Mouse (Mus musculus): ENCODE results near the gene Dhdds. TPM values are rescaled to one million over a fixed set of nuclear protein-coding genes. Genes with fewer than 3 reads are reported as not detected.

Dhdds gene
- polyA plus RNA-seq, 1 experiment from 2014 or later, result 23.1 TPM

DNA sequence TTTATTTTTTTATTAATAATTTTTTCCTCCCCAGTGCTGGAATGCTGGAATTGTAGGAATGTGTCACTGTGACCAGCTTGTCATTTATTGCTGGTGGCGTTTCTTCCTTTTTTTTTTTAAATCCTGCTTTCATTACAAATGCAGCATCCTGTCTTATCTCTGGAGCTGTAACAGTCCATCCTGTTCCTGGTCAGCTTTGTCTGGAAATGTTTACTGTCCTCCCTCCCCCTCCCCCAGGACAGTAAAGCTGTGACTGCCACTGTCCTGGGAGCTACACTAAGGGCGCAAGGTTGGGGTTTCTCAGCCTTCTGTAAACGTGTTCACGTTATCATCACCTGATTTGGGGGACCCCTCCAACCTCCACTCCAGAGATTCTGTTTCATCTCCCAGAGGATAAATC, 75.5 kb downstream of the Dhdds start:
- H3K36me3 ChIP-seq (ENCODE audit: control insufficient read depth, insufficient read depth, low read length), result no peaks in the 10 kb centered on the region
- H3K9ac ChIP-seq (ENCODE audit: low read length), result no peak overlapping the region
- ATAC-seq (ENCODE audit: low FRiP score, low TSS enrichment) (no peak), DNase-seq (ENCODE audit: low spot score) (no peak)
- H3K4me3 ChIP-seq (ENCODE audit: low read depth, low read length), result no peak overlapping the region
- no peak for TF ChIP-seq CTCF (IDR thresholded peaks at IDR 0.05; ENCODE audit: low read depth)
- TF ChIP-seq EP300 (optimal IDR thresholded peaks at IDR 0.05), result no peak
- H3K4me1 ChIP-seq (replicated peaks; ENCODE audit: control insufficient read depth, insufficient read depth), result no peaks in the 10 kb centered on the region
- no peak overlapping the region for H3K4me2 ChIP-seq (replicated peaks; ENCODE audit: low read depth)
- WGBS, result 71% methylated on average over 4 of the region's 4 CpGs
- H3K9me3 ChIP-seq (ENCODE audit: control insufficient read depth, low read length), result no peaks in the 10 kb centered on the region
- no peak overlapping the region for H3K27ac ChIP-seq (replicated peaks)
- H3K27me3 ChIP-seq (ENCODE audit: control insufficient read depth, insufficient read depth, low read length), result no peaks in the 10 kb centered on the region

DNA sequence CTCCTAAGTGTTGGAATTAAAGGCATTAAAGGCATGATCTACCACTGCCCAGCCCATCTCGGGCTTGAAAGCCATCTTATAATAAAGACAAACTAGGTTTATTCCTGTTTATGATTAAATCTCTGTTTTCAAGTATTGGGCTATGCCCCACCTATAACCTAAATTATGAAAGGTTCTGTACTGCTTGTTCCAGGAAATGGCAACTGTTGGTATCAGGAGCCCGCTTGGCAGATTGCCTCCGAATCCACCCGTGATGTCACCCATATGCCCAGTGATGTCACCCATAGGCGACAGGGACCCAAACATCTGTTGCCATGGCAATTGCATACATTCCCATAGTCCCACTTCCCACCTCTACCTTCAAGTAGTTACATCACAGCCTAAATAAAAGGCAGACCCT, 77.0 kb downstream of the Dhdds start:
- TF ChIP-seq EP300 (optimal IDR thresholded peaks at IDR 0.05) (no peak), CTCF (IDR thresholded peaks at IDR 0.05; ENCODE audit: low read depth) (no peak)

More for the DNA sequence above, 77.0 kb downstream of the Dhdds start:
- Histone ChIP-seq H3K4me2 (replicated peaks; ENCODE audit: low read depth) (no peak overlapping the region), H3K27ac (replicated peaks) (no peak overlapping the region), H3K36me3 (ENCODE audit: control insufficient read depth, insufficient read depth, low read length) (no peaks in the 10 kb centered on the region), H3K9ac (ENCODE audit: low read length) (no peak overlapping the region), H3K4me1 (replicated peaks; ENCODE audit: control insufficient read depth, insufficient read depth) (no peaks in the 10 kb centered on the region), H3K4me3 (ENCODE audit: low read depth, low read length) (no peak overlapping the region), H3K27me3 (ENCODE audit: control insufficient read depth, insufficient read depth, low read length) (no peaks in the 10 kb centered on the region), H3K9me3 (ENCODE audit: control insufficient read depth, low read length) (no peaks in the 10 kb centered on the region)
- 91% methylated on average over 5 of the region's 5 CpGs for WGBS
- DNase-seq (ENCODE audit: low spot score), result no peak
- ATAC-seq (ENCODE audit: low FRiP score, low TSS enrichment), result no peak

Other genes starting within 250 kb of the Dhdds start
- 8.7 and 9.7 TPM in 2 replicates for gene Arid1a, start 244.1 kb downstream of the Dhdds start, polyA plus RNA-seq (2015; fragmentation: Nextera tagmentation; extraction: Ambion mirVana)
- gene Rps6ka1, start 113.1 kb downstream of the Dhdds start, polyA plus RNA-seq (2015; fragmentation: Nextera tagmentation; extraction: Ambion mirVana), result 45.5 and 46.0 TPM in 2 replicates
- gene Hmgn2, start 32.3 kb downstream of the Dhdds start, polyA plus RNA-seq (2015; fragmentation: Nextera tagmentation; extraction: Ambion mirVana), result 762 and 782 TPM in 2 replicates
- gene Lin28a, start 17.9 kb upstream of the Dhdds start, polyA plus RNA-seq (2015; fragmentation: Nextera tagmentation; extraction: Ambion mirVana), result not detected in 2 replicates
- gene Zfp683, start 52.9 kb upstream of the Dhdds start, polyA plus RNA-seq (2015; fragmentation: Nextera tagmentation; extraction: Ambion mirVana), result not detected in 2 replicates
- gene Crybg2, start 59.9 kb upstream of the Dhdds start, polyA plus RNA-seq (2015; fragmentation: Nextera tagmentation; extraction: Ambion mirVana), result 15.6 and 21.6 TPM in 2 replicates
- gene Cd52, start 94.2 kb upstream of the Dhdds start, polyA plus RNA-seq (2015; fragmentation: Nextera tagmentation; extraction: Ambion mirVana), result 18.0 and 20.3 TPM in 2 replicates
- 1.3 TPM in 2 replicates for gene Ubxn11, start 101.7 kb upstream of the Dhdds start, polyA plus RNA-seq (2015; fragmentation: Nextera tagmentation; extraction: Ambion mirVana)
- gene Sh3bgrl3, start 127.9 kb upstream of the Dhdds start, polyA plus RNA-seq (2015; fragmentation: Nextera tagmentation; extraction: Ambion mirVana), result 522 and 533 TPM in 2 replicates
- 87.6 and 102 TPM in 2 replicates for gene Cep85, start 186.2 kb upstream of the Dhdds start, polyA plus RNA-seq (2015; fragmentation: Nextera tagmentation; extraction: Ambion mirVana)
- not detected in 2 replicates for gene Gm7534, start 202.1 kb upstream of the Dhdds start, polyA plus RNA-seq (2015; fragmentation: Nextera tagmentation; extraction: Ambion mirVana)
- gene Catsper4, start 226.5 kb upstream of the Dhdds start, polyA plus RNA-seq (2015; fragmentation: Nextera tagmentation; extraction: Ambion mirVana), result 0.11 and 0.19 TPM in 2 replicates
- 9.4 and 9.5 TPM in 2 replicates for gene Cnksr1, start 237.5 kb upstream of the Dhdds start, polyA plus RNA-seq (2015; fragmentation: Nextera tagmentation; extraction: Ambion mirVana)
- 0.21 and 0.31 TPM in 2 replicates for gene E130218I03Rik, start 242.7 kb upstream of the Dhdds start, polyA plus RNA-seq (2015; fragmentation: Nextera tagmentation; extraction: Ambion mirVana)
- gene Zfp593, start 244.7 kb upstream of the Dhdds start, polyA plus RNA-seq (2015; fragmentation: Nextera tagmentation; extraction: Ambion mirVana), result 12.1 and 12.6 TPM in 2 replicates
- gene Gm30191, start 246.0 kb upstream of the Dhdds start, polyA plus RNA-seq (2015; fragmentation: Nextera tagmentation; extraction: Ambion mirVana), result not detected in 2 replicates

Data from stomach, postnatal 0 days (tissue).